Mouse (Mus musculus): ENCODE results near the gene Nptx1. TPM values are rescaled to one million over a fixed set of nuclear protein-coding genes. Genes with fewer than 3 reads are reported as not detected.

Gene Nptx1
- 0.12 TPM for polyA plus RNA-seq (2017; shearing (Covaris generic))

GRCm38 (mm10) chr11:119547183-119547921 is at the start of gene Nptx1:
Nptx1 (minus strand) TSS chr11:119547753.

GRCm38 (mm10) chr11:119490861-119491689 is 56.5 kb downstream of the Nptx1 start, which contains the start of gene Endov:
Endov (plus strand) TSS chr11:119491347.

Other genes starting within 250 kb of the Nptx1 start
- gene Eif4a3, start 247.7 kb downstream of the Nptx1 start, polyA plus RNA-seq (2017; shearing (Covaris generic)): 300 TPM
- not detected for gene Card14, start 240.0 kb downstream of the Nptx1 start, polyA plus RNA-seq (2017; shearing (Covaris generic))
- 8.1 TPM for gene Sgsh, start 192.2 kb downstream of the Nptx1 start, polyA plus RNA-seq (2017; shearing (Covaris generic))
- gene Slc26a11, start 192.2 kb downstream of the Nptx1 start, polyA plus RNA-seq (2017; shearing (Covaris generic)): 33.0 TPM
- 13.9 TPM for gene Rnf213, start 154.7 kb downstream of the Nptx1 start, polyA plus RNA-seq (2017; shearing (Covaris generic))
- gene Endov, start 56.4 kb downstream of the Nptx1 start, polyA plus RNA-seq (2017; shearing (Covaris generic)): 22.0 TPM
- gene Rptor, start 55.2 kb upstream of the Nptx1 start, polyA plus RNA-seq (2017; shearing (Covaris generic)): 30.9 TPM

Measured in naive thymus-derived CD4-positive, alpha-beta T cell, adult 5 months (primary cell).